In genomic region chr4:129288067-129288466, GRCm38 (mm10) we compare ENCODE assay signal across 8 mouse cellular contexts. TPM values are rescaled to one million over a fixed set of nuclear protein-coding genes. Genes with fewer than 3 reads are reported as not detected.
DNase-seq lines count a peak whose midpoint lies in the region; ATAC-seq and TF ChIP-seq lines count a peak whose summit lies in the region.

No protein-coding gene starts in this region.

- ATAC-seq in stomach, embryonic 15.5 days (ENCODE audit: insufficient read depth, low FRiP score, low read depth) = no peak
- ATAC-seq in monocyte, adult 5-6 weeks (replicated peaks; ENCODE audit: insufficient number of reproducible peaks, low FRiP score, low TSS enrichment, poor library complexity, severe bottlenecking) = no peak

- peak overlapping the region; percentile 58 for H3K9ac ChIP-seq in heart, adult 2 months (ENCODE audit: low read depth, low read length)
- no peak overlapping the region for H3K9ac ChIP-seq in stomach, embryonic 15.5 days

- H3K27me3 ChIP-seq in heart, adult 2 months (ENCODE audit: control insufficient read depth, insufficient read depth, low read length) = no peaks in the 10 kb centered on the region
- 0 out of 2 replicates have a peak, but pooled peaks cover 7% of the 10 kb centered on the region for H3K27me3 ChIP-seq in stomach, embryonic 15.5 days (replicated peaks)

- H3K9me3 ChIP-seq in stomach, embryonic 15.5 days = no peaks in the 10 kb centered on the region

- TF ChIP-seq CTCF in heart, adult 2 months (IDR thresholded peaks at IDR 0.05) = no peak

- TF ChIP-seq POLR2A in heart, adult 2 months (IDR thresholded peaks at IDR 0.05; ENCODE audit: insufficient read depth, low read depth, low read length) = 0 out of 2 replicates have a peak, but pooled peaks have one; percentile 33

- DNase-seq in testis, postnatal 10 days (ENCODE audit: low spot score) = peak; percentile 65
- no peak for DNase-seq in testis, postnatal 14 days (ENCODE audit: low spot score)
- peak; percentile 39 to 44 for DNase-seq in heart, adult 2 months
- peak; percentile 37 for DNase-seq in kidney, postnatal 14 days
- DNase-seq in urinary bladder, postnatal 10 days (ENCODE audit: low spot score) = no peak
- DNase-seq in frontal cortex, postnatal 25 days (ENCODE audit: low spot score in 2 of 2) = no peak

- no peak for TF ChIP-seq EP300 in heart, adult 2 months (IDR thresholded peaks at IDR 0.05; ENCODE audit: insufficient read depth, low read depth, low read length)

- intact Hi-C loops in heart, adult 2 months (cut with DNase I) = no loop called here

- peaks cover 4% of the 10 kb centered on the region for H3K4me1 ChIP-seq in heart, adult 2 months (ENCODE audit: control insufficient read depth, insufficient read depth, low read length)
- peaks cover 21% of the 10 kb centered on the region for H3K4me1 ChIP-seq in stomach, embryonic 15.5 days

- H3K4me3 ChIP-seq in heart, adult 2 months = peak overlapping the region; percentile 57
- peak overlapping the region; percentile 53; the same call in 1 of the 2 replicates for H3K4me3 ChIP-seq in stomach, embryonic 15.5 days (replicated peaks)

- no peaks in the 10 kb centered on the region for H3K79me2 ChIP-seq in heart, adult 2 months (replicated peaks; ENCODE audit: control insufficient read depth, insufficient read depth, low read length)

- no peaks in the 10 kb centered on the region for H3K36me3 ChIP-seq in heart, adult 2 months (ENCODE audit: control insufficient read depth, insufficient read depth, low read length)
- H3K36me3 ChIP-seq in stomach, embryonic 15.5 days = no peaks in the 10 kb centered on the region

- H3K4me2 ChIP-seq in stomach, embryonic 15.5 days = peak overlapping the region; percentile 97; the same call in 1 of the 2 replicates

- H3K27ac ChIP-seq in heart, adult 2 months = peak overlapping the region; percentile 81
- no peak overlapping the region for H3K27ac ChIP-seq in stomach, embryonic 15.5 days

- 24% methylated on average over 3 of the region's 3 CpGs for WGBS in heart, adult 2 months
- WGBS in stomach, embryonic 15.5 days = 31% methylated on average over 3 of the region's 3 CpGs

RNA-seq across cellular contexts. Expression of gene Sync, which starts 0.7 kb away (rescaled TPM):
- total RNA-seq in heart, adult 2 months (2021) = 10 to 100 TPM; 17.7 to 17.9 TPM
- polyA plus RNA-seq in heart, adult 2 months (2012; rRNA removed) = 8.7 and 18.8 TPM in 2 replicates
- 2.0 and 2.1 TPM in 2 replicates for polyA plus RNA-seq in stomach, embryonic 15.5 days (2015; fragmentation: Nextera tagmentation; extraction: Ambion mirVana)
- total RNA-seq in monocyte, adult 5-6 weeks (2017) = 0.75 TPM in 1 of 3 replicates, not detected in the others

RNA-seq across cellular contexts. Expression of gene C77080, which starts 26.9 kb away (rescaled TPM):
- 1 to 10 TPM; 3.2 to 3.7 TPM for total RNA-seq in heart, adult 2 months (2021)
- polyA plus RNA-seq in heart, adult 2 months (2012; rRNA removed) = 3.8 and 4.4 TPM in 2 replicates
- polyA plus RNA-seq in stomach, embryonic 15.5 days (2015; fragmentation: Nextera tagmentation; extraction: Ambion mirVana) = 11.8 and 12.6 TPM in 2 replicates
- total RNA-seq in monocyte, adult 5-6 weeks (2017) = 0.32 to 0.57 TPM in 2 of 3 replicates, not detected in the other

RNA-seq across cellular contexts. Expression of gene Rbbp4, which starts 47.1 kb away (rescaled TPM):
- 10 to 100 TPM; 67.0 to 70.7 TPM for total RNA-seq in heart, adult 2 months (2021)
- polyA plus RNA-seq in heart, adult 2 months (2012; rRNA removed) = 16.8 and 34.5 TPM in 2 replicates
- 330 and 336 TPM in 2 replicates for polyA plus RNA-seq in stomach, embryonic 15.5 days (2015; fragmentation: Nextera tagmentation; extraction: Ambion mirVana)
- 82.3 to 106 TPM (median 84.6 TPM) in 3 replicates for total RNA-seq in monocyte, adult 5-6 weeks (2017)

RNA-seq across cellular contexts. Expression of gene Zbtb8os, which starts 47.4 kb away (rescaled TPM):
- 10 to 100 TPM; 19.5 to 27.2 TPM for total RNA-seq in heart, adult 2 months (2021)
- polyA plus RNA-seq in heart, adult 2 months (2012; rRNA removed) = 9.1 and 13.0 TPM in 2 replicates
- polyA plus RNA-seq in stomach, embryonic 15.5 days (2015; fragmentation: Nextera tagmentation; extraction: Ambion mirVana) = 45.7 and 51.4 TPM in 2 replicates
- total RNA-seq in monocyte, adult 5-6 weeks (2017) = 58.5 to 68.8 TPM (median 66.8 TPM) in 3 replicates

Comparison
In these comparisons a context has a peak if more than half of its experiments do, and no peak if none do; other contexts are left out.
1. DNase-seq: peak in testis, postnatal 10 days (single experiment), heart, adult 2 months (2 of 2) and kidney, postnatal 14 days (single experiment); none in testis, postnatal 14 days (single experiment), urinary bladder, postnatal 10 days (single experiment) and frontal cortex, postnatal 25 days (0 of 2).
2. RNA of gene Sync, which starts 0.7 kb away (total RNA-seq): 17.7 to 17.9 TPM in heart, adult 2 months; 0.75 TPM in monocyte, adult 5-6 weeks; every median in the first group is over 10 times any median in the second.